Mouse (Mus musculus): ENCODE results near the gene Cic. TPM values are rescaled to one million over a fixed set of nuclear protein-coding genes. Genes with fewer than 3 reads are reported as not detected.

The Cic gene
- total RNA-seq, 2 experiments from 2014 or later = 65.7 to 73.4 TPM

DNA sequence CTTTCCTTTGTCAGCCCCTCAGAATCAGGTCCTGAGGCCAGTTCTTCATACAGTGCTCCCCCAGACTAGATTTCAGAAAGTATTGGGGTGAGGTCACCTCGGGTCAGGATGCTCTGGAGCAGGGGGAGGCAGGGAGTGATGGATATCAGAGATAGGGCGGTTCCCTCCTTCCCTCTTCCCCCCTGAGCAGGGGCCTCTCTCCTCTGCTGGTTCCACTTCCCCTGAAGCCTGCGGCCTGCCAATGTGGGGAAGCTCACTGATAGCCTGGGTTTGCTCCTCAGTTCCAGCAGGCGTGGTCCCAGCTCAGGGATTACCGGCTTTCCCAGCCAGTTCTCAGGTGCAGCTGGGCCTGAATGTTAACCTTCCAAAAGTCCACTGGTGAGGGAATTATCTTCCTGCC lies 16.1 kb downstream of the Cic start:
- DNase-seq = no peak

DNA sequence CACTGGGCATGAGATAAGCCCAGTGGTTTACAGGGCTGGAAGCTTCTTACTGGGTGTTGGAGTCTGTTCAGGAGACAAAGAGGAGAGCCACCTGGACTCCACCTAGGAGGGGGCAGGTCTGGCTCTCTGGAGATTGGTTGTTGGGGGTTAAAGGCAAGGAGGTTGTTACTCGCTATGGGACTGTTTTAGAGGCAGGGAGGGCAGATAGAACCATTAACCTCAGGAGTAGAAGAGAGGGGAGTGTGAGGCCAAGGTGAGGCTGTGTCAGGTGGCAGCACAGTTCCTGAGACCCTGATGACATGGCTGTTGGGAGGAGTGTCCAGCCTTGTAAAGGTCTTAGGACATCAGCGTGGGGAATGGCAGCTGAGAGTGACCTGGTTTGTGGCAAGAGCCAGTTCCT lies 16.7 kb downstream of the Cic start:
- DNase-seq = no peak

DNA sequence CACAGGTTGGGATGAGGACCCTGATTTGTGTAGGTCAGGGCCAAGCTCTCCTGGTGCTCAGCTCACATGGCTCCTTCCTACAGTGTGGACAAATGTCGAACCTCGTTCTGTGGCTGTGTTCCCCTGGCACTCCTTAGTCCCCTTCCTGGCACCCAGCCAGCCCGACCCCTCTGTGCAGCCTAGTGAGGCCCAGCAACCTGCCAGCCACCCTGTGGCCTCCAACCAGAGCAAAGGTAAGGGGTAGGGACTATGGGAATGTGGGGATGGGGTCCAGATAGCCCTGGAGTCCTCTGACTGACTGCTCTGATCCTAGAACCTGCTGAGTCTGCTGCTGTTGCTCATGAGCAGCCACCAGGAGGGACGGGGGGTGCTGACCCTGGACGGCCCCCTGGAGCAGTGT lies 17.3 kb downstream of the Cic start:
- DNase-seq = no peak

- no peak for DNase-seq
These were observed 18.2 kb downstream of the Cic start for GRCm38 (mm10) chr7:25285511-25286238.

DNA sequence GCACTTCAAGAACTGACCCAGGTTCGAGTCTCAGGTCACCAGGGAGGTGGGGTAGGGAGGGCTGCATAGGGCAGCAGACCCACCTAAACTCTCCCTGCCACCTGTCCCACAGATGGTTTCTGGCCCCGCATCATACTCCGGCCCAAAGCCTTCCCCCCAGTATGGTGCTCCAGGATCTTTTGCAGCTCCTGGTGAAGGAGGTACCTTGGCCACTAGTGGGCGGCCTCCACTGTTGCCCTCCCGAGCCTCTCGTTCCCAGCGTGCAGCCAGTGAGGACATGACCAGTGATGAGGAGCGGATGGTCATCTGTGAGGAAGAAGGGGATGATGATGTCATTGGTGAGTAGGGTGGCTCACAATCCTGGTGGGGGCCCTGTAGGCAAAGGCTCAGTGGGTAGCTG lies 19.5 kb downstream of the Cic start:
- no peak for DNase-seq

- no peak for DNase-seq
These were observed 20.5 kb downstream of the Cic start for GRCm38 (mm10) chr7:25288011-25288410.

GRCm38 (mm10) chr7:25288721-25289120 lies 21.2 kb downstream of the Cic start:
- no peak for DNase-seq

- DNase-seq = no peak
These were observed 22.4 kb downstream of the Cic start for GRCm38 (mm10) chr7:25289925-25290324.

GRCm38 (mm10) chr7:25290463-25290862 lies 23.0 kb downstream of the Cic start:
- no peak for DNase-seq

DNA sequence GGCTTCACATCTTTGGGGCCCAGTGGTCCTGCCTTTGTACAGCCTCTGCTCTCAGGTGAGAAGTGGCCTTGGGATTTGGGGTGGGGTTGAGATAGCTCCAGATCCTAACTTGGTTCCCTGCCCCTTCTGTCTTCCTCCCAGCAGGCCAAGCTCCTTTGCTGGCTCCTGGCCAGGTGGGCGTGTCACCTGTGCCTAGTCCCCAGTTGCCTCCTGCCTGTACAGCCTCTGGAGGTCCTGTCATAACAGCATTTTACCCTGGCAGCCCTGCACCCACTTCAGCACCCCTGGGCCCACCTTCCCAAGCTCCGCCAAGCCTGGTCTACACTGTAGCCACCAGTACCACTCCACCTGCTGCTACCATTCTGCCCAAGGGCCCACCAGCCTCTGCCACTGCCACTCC lies 23.4 kb downstream of the Cic start:
- peak; percentile 61 for DNase-seq

DNA sequence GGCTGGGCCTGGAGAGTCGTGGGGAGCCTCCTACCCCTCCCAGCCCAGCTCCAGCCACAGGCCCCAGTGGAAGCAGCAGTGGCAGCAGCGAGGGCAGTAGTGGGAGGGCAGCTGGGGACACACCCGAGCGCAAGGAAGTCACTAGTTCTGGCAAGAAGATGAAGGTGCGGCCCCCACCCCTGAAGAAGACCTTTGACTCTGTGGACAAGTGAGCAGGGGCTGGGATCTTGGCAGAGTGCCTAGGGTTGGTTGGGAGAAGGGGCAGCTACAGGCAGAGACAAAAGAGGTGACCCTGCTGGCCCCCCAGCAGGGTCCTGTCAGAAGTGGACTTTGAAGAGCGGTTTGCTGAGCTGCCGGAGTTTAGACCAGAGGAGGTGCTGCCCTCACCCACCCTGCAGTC lies 24.6 kb downstream of the Cic start:
- no peak for DNase-seq

- peak; percentile 5 for DNase-seq
These were observed 25.8 kb downstream of the Cic start for GRCm38 (mm10) chr7:25293191-25293739.

- no peak for DNase-seq
These were observed 27.0 kb downstream of the Cic start for GRCm38 (mm10) chr7:25294495-25294894.

GRCm38 (mm10) chr7:25294960-25295722 lies 27.6 kb downstream of the Cic start:
- DNase-seq = no peak

DNA sequence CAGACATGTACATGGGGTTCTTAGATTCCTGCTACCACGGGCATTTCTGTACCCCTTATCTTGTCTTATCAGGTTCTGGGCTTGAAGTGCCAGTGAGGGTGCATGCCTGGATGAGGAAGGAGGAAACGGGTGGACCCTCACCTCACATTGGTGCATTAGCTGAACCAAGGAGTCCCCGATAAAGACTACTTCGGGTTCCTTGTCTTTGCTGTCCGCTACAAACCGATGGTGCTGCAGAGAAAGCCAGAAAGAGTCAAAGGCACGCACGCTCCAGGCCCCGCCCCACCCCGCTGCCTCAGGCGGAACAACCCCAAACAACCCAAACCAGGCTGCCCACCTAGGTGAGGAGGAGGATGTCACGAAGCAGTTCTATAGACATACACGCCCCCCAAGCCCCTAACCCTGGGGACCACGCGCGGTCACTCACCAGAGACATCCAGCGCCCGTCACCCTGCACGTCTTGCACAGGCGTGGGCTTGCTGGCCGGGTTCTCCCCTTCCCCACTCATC lies 29.5 kb downstream of the Cic start:
- no peak for DNase-seq

- peak; percentile 60 for DNase-seq
These were observed 30.2 kb downstream of the Cic start, which contains the start of gene Pafah1b3 for GRCm38 (mm10) chr7:25297454-25298325. TSS of gene Pafah1b3 (minus strand) at chr7:25297986.

DNA sequence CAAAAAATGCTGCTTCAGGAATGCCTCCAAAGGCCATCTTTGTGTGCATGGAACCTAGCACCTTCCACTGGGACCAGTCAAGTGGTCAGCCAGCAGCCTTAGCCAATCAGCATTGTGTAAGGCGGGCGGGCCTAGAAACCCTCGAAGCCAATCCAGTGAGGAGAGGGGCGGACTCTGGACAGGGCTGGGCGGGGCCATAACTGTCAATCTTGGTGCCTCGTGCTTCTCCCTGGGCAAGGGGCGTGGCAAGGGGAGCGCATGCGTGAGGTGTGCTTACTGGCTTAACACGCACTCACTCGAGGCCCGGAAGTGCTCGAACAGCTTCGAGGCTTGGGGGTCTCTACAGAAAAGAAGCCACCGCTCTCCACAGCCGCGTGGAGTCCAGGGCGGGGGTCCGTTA lies 33.6 kb downstream of the Cic start, which contains the start of gene Prr19:
Gene Prr19, plus strand, starts transcription at position 349 of the 400 bp plus-strand sequence.
- no peak for DNase-seq

- no peak for DNase-seq
These were observed 35.6 kb downstream of the Cic start for GRCm38 (mm10) chr7:25303003-25303684.

GRCm38 (mm10) chr7:25303685-25304006 lies 36.1 kb downstream of the Cic start:
- no peak for DNase-seq

GRCm38 (mm10) chr7:25305481-25305880 lies 38.0 kb downstream of the Cic start:
- no peak for DNase-seq

- peak; percentile 46 for DNase-seq
These were observed 38.6 kb downstream of the Cic start, which contains the start of gene Tmem145 for GRCm38 (mm10) chr7:25305956-25306613. TSS of gene Tmem145 (plus strand) at chr7:25306106.

All from gastrocnemius, postnatal 10 days (tissue).